Mouse (Mus musculus) cerebellum, adult 9-11 months (tissue): ENCODE data around the gene Synpo2.
"Not testable (repeated sequence)": the region's sequence is repeated elsewhere in the genome, so short reads cannot be mapped to it uniquely, and the experiment has no call there.

ENCODE experiments used
- DNase-seq: peaks from one replicate; pipeline ENCODE4 v3.0.0; 2022

Synpo2 gene

DNA sequence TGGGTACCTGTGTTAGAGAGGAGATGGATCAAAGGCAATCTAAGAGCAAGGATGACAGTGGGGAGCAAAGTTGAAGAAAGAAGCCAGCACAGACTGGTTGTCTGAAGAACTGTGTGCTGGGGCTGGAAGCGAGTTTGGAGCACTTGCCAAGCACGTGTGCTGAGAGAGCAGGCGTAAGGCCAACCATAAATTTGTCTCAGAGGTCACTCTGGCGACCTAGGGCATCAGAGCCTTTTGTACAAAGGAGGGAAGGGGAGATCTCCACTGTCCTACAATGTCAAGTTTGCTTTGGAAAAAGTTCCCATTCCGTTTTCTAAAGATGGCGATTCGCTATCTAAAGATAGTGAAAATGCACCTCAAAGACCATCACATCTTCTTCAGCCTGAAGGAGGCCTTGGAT lies 107.9 kb downstream of the Synpo2 start:
- no peak for DNase-seq

DNA sequence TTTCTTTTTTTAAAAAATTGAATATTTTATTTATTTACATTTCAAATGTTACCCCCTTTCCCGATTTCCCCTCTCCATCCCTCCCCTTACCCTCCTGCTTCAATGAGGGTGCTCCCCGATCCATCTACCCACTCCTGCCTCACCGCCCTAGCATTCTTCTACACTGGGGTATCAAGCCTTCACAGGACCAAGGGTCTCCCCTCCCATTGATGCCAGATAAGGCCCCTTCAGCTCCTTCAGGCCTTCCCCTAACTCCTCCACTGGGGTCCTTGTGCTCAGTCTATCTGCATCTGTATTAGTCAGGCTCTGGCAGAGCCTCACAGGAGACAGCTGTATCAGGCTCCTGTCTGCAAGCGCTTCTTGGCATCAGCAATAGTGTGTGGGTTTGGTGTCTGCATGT lies 109.2 kb downstream of the Synpo2 start:
- DNase-seq, result not testable (repeated sequence)

GRCm38 (mm10) chr3:123123817-123124216 lies 112.1 kb downstream of the Synpo2 start:
- no peak for DNase-seq

GRCm38 (mm10) chr3:123122151-123123030 lies 113.6 kb downstream of the Synpo2 start:
- DNase-seq, result no peak

- no peak for DNase-seq
Observed at GRCm38 (mm10) chr3:123116903-123117302, 119.0 kb downstream of the Synpo2 start.

- no peak for DNase-seq
Observed at GRCm38 (mm10) chr3:123115770-123116527, 120.0 kb downstream of the Synpo2 start.

- no peak for DNase-seq
Observed at GRCm38 (mm10) chr3:123114001-123114635, 121.8 kb downstream of the Synpo2 start.

- no peak for DNase-seq
Observed at GRCm38 (mm10) chr3:123112781-123113180, 123.2 kb downstream of the Synpo2 start.

GRCm38 (mm10) chr3:123111071-123111711 lies 124.8 kb downstream of the Synpo2 start:
- DNase-seq, result no peak

DNA sequence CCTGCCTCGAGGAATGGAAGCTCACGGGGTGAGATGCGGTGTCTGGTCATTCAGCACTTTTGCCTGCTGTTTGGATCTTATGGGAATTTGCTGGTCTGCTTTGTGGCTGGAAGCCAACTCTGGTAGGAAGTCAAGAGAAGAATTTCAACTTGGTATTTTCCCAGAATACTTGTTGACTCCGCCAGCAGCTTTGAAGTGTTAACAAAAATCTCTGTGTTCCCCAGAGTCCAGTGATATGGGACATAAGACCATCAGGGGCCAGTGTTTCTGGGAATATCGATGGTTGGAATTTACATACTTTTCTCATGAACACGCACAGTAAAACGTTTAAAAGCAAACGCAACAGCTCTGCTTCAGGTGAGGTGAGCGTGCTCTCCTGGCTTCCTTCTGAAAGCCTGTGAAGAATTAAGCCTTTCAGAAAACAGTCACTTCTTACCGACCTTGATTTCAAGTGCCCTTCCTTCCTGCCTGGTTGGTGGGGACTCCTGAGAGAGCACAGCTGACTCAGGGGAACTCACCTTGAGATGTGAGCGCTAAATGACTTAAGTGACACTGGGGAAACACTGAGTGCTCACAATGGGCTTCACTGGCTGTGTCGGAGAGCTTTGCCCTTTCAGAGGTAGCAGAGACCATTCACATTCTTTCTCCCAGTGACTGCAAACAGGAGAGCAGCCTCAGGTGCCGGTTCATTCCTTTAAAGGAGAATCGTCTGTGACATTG lies 128.0 kb downstream of the Synpo2 start:
- DNase-seq, result no peak

DNA sequence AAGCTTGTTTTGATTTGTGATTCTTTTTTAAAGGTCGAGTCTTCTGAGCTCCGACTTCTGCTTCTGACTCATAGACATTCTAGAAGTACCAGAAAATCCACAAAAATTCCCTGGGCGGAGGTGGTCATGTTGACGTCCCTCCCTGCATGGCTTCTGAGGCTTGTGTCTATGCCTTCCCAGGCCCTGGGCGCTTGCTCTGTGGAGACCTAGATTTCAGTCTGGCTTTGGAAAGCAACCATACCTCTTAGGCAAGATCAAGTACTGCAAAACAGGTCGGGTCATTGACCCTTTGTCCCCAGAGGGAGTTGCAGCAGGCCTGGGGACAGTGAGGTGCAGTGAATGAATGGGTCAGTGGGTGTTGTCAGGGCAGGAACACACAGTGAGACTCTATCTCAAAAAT lies 131.6 kb downstream of the Synpo2 start:
- no peak for DNase-seq

DNA sequence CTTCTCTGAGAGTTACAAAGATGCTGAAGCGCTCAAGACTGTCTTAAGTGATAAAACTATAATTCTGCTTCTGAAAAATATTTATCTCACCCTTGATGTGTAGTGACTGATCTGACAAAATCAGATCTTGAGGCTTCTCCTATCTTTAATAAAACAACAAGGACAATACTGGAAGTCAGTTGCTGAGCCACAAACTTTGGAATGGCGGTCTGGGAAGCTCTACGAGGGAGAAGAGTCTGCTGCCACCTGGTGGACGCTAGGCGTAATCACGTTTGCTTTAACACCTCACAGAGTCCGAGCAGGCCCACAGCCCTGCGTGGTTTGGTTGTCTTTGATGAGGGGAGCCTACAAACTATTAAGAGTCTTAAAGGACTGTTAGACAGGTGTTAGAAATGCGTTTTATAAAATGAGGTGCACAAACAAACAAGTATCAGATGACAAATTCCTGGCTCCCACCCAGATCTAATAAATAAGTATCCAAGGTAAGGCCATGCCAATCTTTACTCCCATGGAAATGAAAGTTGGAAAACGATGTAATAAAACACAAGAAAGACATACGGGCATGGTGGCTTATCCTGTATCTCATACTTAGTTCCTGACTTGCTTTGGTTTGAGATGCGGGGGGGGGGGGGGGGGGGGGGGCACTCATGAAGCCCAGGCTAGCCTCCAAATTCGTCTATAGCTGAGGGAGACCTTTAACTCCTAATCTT lies 132.6 kb downstream of the Synpo2 start:
- DNase-seq, result peak; percentile 47

GRCm38 (mm10) chr3:123101761-123102160 lies 134.2 kb downstream of the Synpo2 start:
- DNase-seq, result no peak

GRCm38 (mm10) chr3:123095111-123095510 lies 140.8 kb downstream of the Synpo2 start:
- DNase-seq, result no peak

DNA sequence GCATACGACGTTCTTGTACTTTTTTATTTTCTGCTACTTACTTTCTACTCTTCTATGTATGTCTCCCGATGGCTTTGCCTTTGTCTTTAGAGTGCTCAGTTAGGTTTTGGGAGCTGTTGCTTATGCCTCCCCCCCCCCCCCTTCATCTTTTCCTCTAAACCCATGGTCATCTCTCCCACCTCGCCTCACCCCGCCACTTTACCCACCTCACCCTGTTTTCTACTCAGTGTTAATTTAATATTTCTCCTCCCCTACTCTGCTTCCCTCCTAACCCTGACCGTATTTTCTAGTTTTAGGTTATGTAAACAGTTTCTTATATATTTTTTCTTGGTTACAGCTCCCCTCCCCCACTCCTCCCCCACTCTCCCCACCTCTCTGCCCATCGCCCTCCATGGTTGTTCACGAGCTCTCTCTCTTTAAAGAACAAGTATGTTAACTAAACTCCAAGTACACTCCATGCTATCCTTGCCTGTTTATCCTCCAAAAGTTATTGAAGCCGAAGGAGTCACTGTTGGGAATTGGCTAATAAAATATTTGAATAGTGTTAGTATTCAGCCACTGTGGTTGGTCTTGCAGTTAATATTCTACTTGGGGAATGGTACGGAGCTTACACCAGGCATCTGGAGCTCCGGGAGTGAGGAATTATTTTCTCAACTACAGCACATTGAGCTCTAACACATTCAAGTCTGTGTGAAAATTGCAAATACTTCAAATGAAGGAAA lies 142.1 kb downstream of the Synpo2 start:
- no peak for DNase-seq

DNA sequence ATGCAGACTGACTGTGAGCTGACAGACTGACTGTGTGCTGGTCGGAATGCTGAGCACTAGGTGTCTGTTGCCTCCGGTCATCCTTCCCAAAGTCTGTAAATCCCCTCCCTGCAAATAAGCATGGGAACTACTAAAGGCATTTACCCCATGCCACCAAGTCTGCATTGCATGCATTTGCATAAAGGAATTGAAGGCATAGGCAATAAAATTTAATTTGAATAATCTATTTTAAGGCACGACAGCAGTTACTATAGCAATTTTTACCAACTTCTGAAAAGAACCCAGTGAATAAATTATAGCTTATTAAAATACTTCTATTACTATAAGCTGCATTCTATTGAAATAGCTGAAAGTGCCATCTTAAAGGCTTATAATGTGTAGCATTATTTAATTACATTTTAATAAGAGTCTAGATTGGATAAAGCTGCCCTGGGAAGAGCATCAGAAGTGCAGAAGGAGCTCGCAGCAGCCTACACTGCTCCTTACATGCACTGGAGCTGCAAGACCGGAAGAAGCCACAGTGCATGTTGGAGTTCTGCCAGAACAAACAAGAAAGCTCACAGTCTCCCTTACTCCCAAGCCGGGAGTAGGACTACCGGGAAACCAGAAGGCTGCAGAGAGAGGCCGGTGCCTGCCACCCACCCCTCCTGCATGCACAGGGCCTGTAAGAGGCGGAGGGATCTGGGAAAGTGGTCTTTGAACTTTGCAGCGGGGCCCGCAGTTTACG lies 142.9 kb downstream of the Synpo2 start:
- no peak for DNase-seq

GRCm38 (mm10) chr3:123092442-123092841 lies 143.5 kb downstream of the Synpo2 start:
- no peak for DNase-seq

DNA sequence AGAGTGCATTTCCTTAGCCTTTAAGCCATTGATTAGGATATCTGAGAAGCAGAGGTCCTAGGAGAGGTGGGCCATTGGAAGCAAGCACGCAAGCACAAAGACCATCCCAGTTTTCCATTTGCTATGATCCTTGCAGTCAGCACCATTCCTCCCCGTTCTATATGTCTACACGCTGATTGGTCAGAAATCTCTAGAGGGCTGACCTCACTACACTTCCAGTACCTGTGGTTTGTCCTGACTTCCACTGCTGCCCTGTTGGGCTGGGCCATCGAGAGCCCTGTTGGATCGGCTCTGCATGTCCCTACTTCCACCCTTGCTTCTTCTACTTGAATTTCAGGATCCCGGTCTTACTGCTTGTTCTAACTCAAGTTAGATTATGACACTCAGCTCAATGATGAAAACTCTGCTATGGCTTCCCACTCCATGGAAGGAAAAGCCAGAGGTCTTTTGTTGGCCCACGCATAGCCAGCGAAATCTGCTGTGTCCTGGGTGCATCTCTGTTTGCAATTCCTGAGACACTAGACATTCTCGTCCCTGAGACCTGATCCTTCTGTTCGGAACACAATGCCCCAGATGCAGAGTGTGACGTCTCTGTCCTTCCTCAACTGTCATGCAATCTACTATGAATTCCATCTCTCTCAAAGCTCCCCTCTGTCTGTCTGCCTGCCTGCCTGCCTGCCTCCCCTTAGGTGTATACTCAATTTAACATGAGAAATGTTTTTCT lies 146.5 kb downstream of the Synpo2 start:
- no peak for DNase-seq

DNA sequence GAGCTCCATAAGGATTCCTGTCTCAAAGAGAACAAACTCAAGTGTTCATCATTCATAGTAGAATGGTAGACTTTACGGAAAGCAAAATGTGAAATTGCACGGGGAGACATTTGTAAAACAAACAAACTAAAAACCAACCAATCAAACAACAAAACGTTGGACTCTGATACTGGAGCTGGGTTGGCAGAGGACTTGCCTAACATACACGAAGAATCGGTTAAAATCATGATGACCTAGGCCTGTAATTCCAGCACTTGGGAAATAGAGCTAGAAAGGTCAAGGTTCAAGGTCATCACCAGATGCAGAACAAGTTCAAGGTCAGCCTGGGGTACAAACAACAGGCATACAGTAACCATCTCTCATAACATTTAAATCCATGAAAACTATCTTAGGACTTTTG lies 147.7 kb downstream of the Synpo2 start:
- DNase-seq, result no peak
